Mouse (Mus musculus): ENCODE results near the gene Sgms1. TPM values are rescaled to one million over a fixed set of nuclear protein-coding genes. Genes with fewer than 3 reads are reported as not detected.

Sgms1 gene
- polyA plus RNA-seq, 1 experiment, result 42.1 TPM

DNA sequence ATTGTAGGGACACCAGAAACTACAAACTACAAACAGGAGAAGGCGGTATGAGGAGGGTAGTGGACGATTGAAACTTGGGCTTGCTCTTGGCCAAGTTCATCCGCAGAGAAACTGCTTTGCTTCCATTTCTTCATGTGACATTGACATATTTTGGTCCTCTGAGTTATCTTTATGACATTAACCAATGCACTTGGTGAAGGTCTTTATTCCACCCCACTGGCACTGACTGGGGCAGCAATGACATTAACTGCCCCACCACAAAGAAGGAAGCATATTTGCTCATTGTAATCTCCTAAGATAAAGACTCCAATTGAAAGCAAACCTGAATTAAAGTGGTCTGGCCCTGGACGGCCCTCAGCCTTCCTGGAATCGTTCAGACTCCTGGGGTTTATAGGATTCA is 100.6 kb downstream of the Sgms1 start:
- Histone ChIP-seq H3K27ac (ENCODE audit: insufficient read depth, low read depth, low read length) (no peak overlapping the region), H3K4me3 (ENCODE audit: insufficient read depth, low read length) (no peak overlapping the region), H3K4me1 (ENCODE audit: control insufficient read depth, insufficient read depth, low read length) (peaks cover 25% of the 10 kb centered on the region)
- TF ChIP-seq POLR2A (IDR thresholded peaks at IDR 0.05; ENCODE audit: borderline replicate concordance, low read depth, low read length) (no peak), CTCF (IDR thresholded peaks at IDR 0.05; ENCODE audit: low read depth, low read length) (no peak)

- no peak for TF ChIP-seq CTCF (IDR thresholded peaks at IDR 0.05; ENCODE audit: low read depth, low read length)
- no peak for TF ChIP-seq POLR2A (IDR thresholded peaks at IDR 0.05; ENCODE audit: borderline replicate concordance, low read depth, low read length)
- H3K4me1 ChIP-seq (ENCODE audit: control insufficient read depth, insufficient read depth, low read length), result peaks cover 18% of the 10 kb centered on the region
- H3K27ac ChIP-seq (ENCODE audit: insufficient read depth, low read depth, low read length), result no peak overlapping the region
- H3K4me3 ChIP-seq (ENCODE audit: insufficient read depth, low read length), result no peak overlapping the region
Observed at GRCm38 (mm10) chr19:32287839-32288238, 101.7 kb downstream of the Sgms1 start.

- TF ChIP-seq CTCF (IDR thresholded peaks at IDR 0.05; ENCODE audit: low read depth, low read length) (no peak), POLR2A (IDR thresholded peaks at IDR 0.05; ENCODE audit: borderline replicate concordance, low read depth, low read length) (no peak)
- no peak overlapping the region for H3K4me3 ChIP-seq (ENCODE audit: insufficient read depth, low read length)
- H3K27ac ChIP-seq (ENCODE audit: insufficient read depth, low read depth, low read length), result no peak overlapping the region
- peaks cover 31% of the 10 kb centered on the region for H3K4me1 ChIP-seq (ENCODE audit: control insufficient read depth, insufficient read depth, low read length)
Observed at GRCm38 (mm10) chr19:32285455-32285831, 104.1 kb downstream of the Sgms1 start.

GRCm38 (mm10) chr19:32284681-32285454 is 104.6 kb downstream of the Sgms1 start:
- Histone ChIP-seq H3K4me1 (ENCODE audit: control insufficient read depth, insufficient read depth, low read length) (peaks cover 37% of the 10 kb centered on the region), H3K27ac (ENCODE audit: insufficient read depth, low read depth, low read length) (no peak overlapping the region), H3K4me3 (ENCODE audit: insufficient read depth, low read length) (no peak overlapping the region)
- no peak for TF ChIP-seq CTCF (IDR thresholded peaks at IDR 0.05; ENCODE audit: low read depth, low read length)
- no peak for TF ChIP-seq POLR2A (IDR thresholded peaks at IDR 0.05; ENCODE audit: borderline replicate concordance, low read depth, low read length)

DNA sequence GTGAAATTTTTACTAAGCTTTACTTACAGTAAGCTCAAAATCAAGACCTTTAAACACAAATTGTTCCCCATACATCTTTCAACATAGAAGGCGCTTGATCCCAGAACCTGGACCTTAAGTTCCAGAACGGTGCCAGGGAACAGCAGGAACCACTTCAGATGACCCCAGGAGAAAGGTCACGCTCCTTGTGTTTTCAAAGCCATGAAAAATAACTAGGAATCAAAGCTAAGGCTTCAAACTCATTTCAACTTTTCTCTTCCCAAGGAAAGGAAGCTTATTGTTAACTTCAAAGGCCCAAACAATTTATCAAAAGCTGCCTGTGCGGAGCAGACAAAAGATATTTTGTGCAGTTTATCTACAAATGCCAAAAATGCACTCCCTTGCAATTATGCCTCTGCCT is 107.6 kb downstream of the Sgms1 start:
- peaks cover 58% of the 10 kb centered on the region for H3K4me1 ChIP-seq (ENCODE audit: control insufficient read depth, insufficient read depth, low read length)
- TF ChIP-seq POLR2A (IDR thresholded peaks at IDR 0.05; ENCODE audit: borderline replicate concordance, low read depth, low read length), result no peak
- TF ChIP-seq CTCF (IDR thresholded peaks at IDR 0.05; ENCODE audit: low read depth, low read length), result no peak
- no peak overlapping the region for H3K4me3 ChIP-seq (ENCODE audit: insufficient read depth, low read length)
- H3K27ac ChIP-seq (ENCODE audit: insufficient read depth, low read depth, low read length), result 0 out of 2 replicates have a peak overlapping the region, but pooled peaks have one; percentile 35

- no peak overlapping the region for H3K4me3 ChIP-seq (ENCODE audit: insufficient read depth, low read length)
- peaks cover 71% of the 10 kb centered on the region for H3K4me1 ChIP-seq (ENCODE audit: control insufficient read depth, insufficient read depth, low read length)
- TF ChIP-seq POLR2A (IDR thresholded peaks at IDR 0.05; ENCODE audit: borderline replicate concordance, low read depth, low read length) (no peak), CTCF (IDR thresholded peaks at IDR 0.05; ENCODE audit: low read depth, low read length) (no peak; the same call in 1 of the 2 replicates)
- peak overlapping the region; percentile 23; the same call in 1 of the 2 replicates for H3K27ac ChIP-seq (ENCODE audit: insufficient read depth, low read depth, low read length)
Observed at GRCm38 (mm10) chr19:32280380-32280779, 109.1 kb downstream of the Sgms1 start.

GRCm38 (mm10) chr19:32279400-32279799 is 110.1 kb downstream of the Sgms1 start:
- H3K4me3 ChIP-seq (ENCODE audit: insufficient read depth, low read length), result no peak overlapping the region
- H3K4me1 ChIP-seq (ENCODE audit: control insufficient read depth, insufficient read depth, low read length), result peaks cover 79% of the 10 kb centered on the region
- H3K27ac ChIP-seq (ENCODE audit: insufficient read depth, low read depth, low read length), result no peak overlapping the region
- TF ChIP-seq CTCF (IDR thresholded peaks at IDR 0.05; ENCODE audit: low read depth, low read length), result no peak
- TF ChIP-seq POLR2A (IDR thresholded peaks at IDR 0.05; ENCODE audit: borderline replicate concordance, low read depth, low read length), result no peak

DNA sequence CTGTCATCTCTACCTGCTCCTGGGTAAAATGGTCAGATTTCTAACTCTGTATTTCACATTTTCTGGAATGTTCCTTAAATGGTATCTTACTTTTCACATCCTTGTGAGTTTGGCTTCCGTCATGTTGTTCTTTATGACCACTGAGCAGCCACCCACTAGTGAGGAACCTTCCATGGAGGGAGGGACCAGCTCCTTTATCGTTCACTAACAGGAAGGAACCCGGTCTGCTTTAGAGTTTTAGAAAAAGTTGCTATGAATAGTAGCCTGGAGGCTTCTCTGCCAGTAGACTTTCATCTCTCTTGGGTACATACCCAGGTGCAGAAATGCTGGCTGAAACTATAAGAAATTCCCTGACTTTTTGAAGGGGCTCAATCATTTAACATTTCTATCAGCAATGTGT is 111.6 kb downstream of the Sgms1 start:
- Histone ChIP-seq H3K4me3 (ENCODE audit: insufficient read depth, low read length) (no peak overlapping the region), H3K4me1 (ENCODE audit: control insufficient read depth, insufficient read depth, low read length) (peaks cover 74% of the 10 kb centered on the region), H3K27ac (ENCODE audit: insufficient read depth, low read depth, low read length) (no peak overlapping the region)
- TF ChIP-seq CTCF (IDR thresholded peaks at IDR 0.05; ENCODE audit: low read depth, low read length), result no peak
- TF ChIP-seq POLR2A (IDR thresholded peaks at IDR 0.05; ENCODE audit: borderline replicate concordance, low read depth, low read length), result no peak

DNA sequence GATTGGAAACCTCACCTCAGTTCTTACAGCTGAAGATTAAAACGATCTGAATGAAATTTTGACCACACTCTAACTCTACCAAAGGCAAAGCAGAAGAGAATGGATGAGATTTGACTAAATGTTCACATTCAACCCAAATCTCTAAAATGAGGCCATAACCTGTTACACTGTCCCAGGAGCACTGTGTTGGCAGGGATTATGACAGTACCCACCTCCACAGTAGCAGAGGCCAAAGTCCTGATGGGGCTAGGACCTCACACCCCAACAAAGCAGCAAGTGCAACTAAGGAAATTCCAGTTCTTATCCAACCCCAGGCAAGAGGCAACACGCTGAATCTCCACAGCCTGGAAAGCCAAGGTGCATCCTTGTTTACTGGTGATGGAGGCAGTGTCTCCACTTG is 112.2 kb downstream of the Sgms1 start:
- H3K27ac ChIP-seq (ENCODE audit: insufficient read depth, low read depth, low read length), result 0 out of 2 replicates have a peak overlapping the region, but pooled peaks have one; percentile 5
- H3K4me3 ChIP-seq (ENCODE audit: insufficient read depth, low read length), result no peak overlapping the region
- peaks cover 76% of the 10 kb centered on the region for H3K4me1 ChIP-seq (ENCODE audit: control insufficient read depth, insufficient read depth, low read length)
- TF ChIP-seq POLR2A (IDR thresholded peaks at IDR 0.05; ENCODE audit: borderline replicate concordance, low read depth, low read length) (no peak), CTCF (IDR thresholded peaks at IDR 0.05; ENCODE audit: low read depth, low read length) (no peak)

DNA sequence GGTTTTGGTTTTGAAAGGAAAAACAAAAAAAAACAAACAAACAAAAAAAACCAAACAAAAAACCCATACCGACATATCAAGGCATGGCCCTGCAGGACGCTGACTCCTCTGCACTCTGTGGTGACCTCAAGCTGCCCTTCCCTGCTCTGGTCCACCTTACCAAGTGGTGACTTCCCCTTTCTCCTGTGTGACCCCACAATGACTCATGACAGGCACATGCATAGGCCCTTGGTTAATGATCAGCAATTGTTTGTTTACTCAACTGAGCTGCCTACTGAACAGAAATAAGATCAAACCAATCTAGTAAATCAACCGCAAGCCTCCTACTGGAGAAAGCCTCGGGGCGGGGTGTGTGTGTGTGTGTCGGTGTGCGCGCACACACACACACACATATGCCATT is 112.7 kb downstream of the Sgms1 start:
- peaks cover 76% of the 10 kb centered on the region for H3K4me1 ChIP-seq (ENCODE audit: control insufficient read depth, insufficient read depth, low read length)
- no peak overlapping the region for H3K4me3 ChIP-seq (ENCODE audit: insufficient read depth, low read length)
- 0 out of 2 replicates have a peak overlapping the region, but pooled peaks have one; percentile 5 for H3K27ac ChIP-seq (ENCODE audit: insufficient read depth, low read depth, low read length)
- no peak for TF ChIP-seq POLR2A (IDR thresholded peaks at IDR 0.05; ENCODE audit: borderline replicate concordance, low read depth, low read length)
- no peak for TF ChIP-seq CTCF (IDR thresholded peaks at IDR 0.05; ENCODE audit: low read depth, low read length)
